Mouse (Mus musculus) embryo, embryonic 11 days (tissue): ENCODE measurements around the gene 5430403G16Rik.
A peak's percentile ranks its signal among the peaks of the same experiment; 100 is the strongest.
"Not testable (repeated sequence)": the region's sequence is repeated elsewhere in the genome, so short reads cannot be mapped to it uniquely, and the experiment has no call there.

Experiments used
- DNase-seq: peaks from one replicate; pipeline ENCODE4 v3.0.0-alpha.2; 2015

Gene 5430403G16Rik

GRCm38 (mm10) chr5:109690537-109691201, at the start of gene 5430403G16Rik:
Gene 5430403G16Rik, minus strand, starts transcription at chr5:109691041.
- peak; percentile 89 for DNase-seq

GRCm38 (mm10) chr5:109717341-109717740, 26.5 kb upstream of the 5430403G16Rik start:
- not testable (repeated sequence) for DNase-seq

- not testable (repeated sequence) for DNase-seq
These were observed 544 bp upstream of the 5430403G16Rik start for GRCm38 (mm10) chr5:109691205-109691965.

GRCm38 (mm10) chr5:109682921-109683320, 7.9 kb downstream of the 5430403G16Rik start:
- DNase-seq = no peak
